Mouse (Mus musculus): ENCODE measurements around the gene Chd2.

GRCm38 (mm10) chr7:73536579-73536978, 5.1 kb downstream of the Chd2 start:
- no peak for TF ChIP-seq POLR2A (IDR thresholded peaks at IDR 0.05; ENCODE audit: low read depth, low read length)
- no peak for TF ChIP-seq CTCF (IDR thresholded peaks at IDR 0.05; ENCODE audit: borderline replicate concordance, insufficient read depth, low read length)

Measured in embryonic fibroblast, embryonic 13.5 days (primary cell).